Mouse (Mus musculus) heart, postnatal 0 days (tissue): Measurements from ENCODE around the gene Csmd2.
A peak's percentile ranks its signal among the peaks of the same experiment; 100 is the strongest.

Experiments used
- CTCF ChIP-seq: IDR thresholded peaks from 2 replicates; pipeline ENCODE4 v1.5.1; 2016; ENCODE audit warnings: antibody characterized with exemption, control low read depth, low read depth
- EP300 ChIP-seq: IDR thresholded peaks from 2 replicates; pipeline ENCODE4 v1.6.1; 2016; ENCODE audit warnings: antibody characterized with exemption, low read depth

DNA sequence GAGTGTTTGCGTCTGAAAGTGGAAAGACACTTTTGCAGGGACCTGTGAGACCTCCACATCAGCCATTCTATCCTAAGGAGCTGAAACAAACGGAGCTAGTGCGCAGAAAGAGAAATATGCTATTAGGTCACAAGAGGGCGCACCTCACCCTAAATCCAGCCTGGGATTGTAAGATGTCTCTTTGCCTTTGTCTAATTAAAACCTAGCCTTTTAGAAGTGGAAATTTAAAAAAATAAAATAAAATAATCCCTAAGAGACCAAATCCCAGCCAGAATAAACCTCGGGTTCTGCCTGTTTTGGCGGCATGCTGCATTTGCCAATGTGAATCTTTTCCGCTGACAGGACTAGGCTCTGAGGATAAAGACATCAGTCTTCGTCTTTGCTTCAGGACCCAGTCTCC is 625.7 kb downstream of the Csmd2 start:
- TF ChIP-seq CTCF (peak; percentile 72), EP300 (no peak)
